Mouse (Mus musculus): ENCODE data around the gene 2300002M23Rik. TPM values are rescaled to one million over a fixed set of nuclear protein-coding genes. Genes with fewer than 3 reads are reported as not detected.

Gene 2300002M23Rik
- total RNA-seq (2021) = not detected
- long read RNA-seq, experiment 1 = 0 reads
- long read RNA-seq, experiment 2 = 0 reads

GRCm38 (mm10) chr17:35567150-35567549 is at the start of gene 2300002M23Rik:
2300002M23Rik (plus strand) TSS chr17:35567450.
- no peak for DNase-seq (ENCODE audit: low spot score in 2 of 2)

- no peak for DNase-seq (ENCODE audit: low spot score in 2 of 2)
These were observed 49.7 kb upstream of the 2300002M23Rik start for GRCm38 (mm10) chr17:35517526-35517925.

GRCm38 (mm10) chr17:35524354-35524753 is 42.9 kb upstream of the 2300002M23Rik start:
- no peak for DNase-seq (ENCODE audit: low spot score in 2 of 2)

GRCm38 (mm10) chr17:35526644-35527043 is 40.6 kb upstream of the 2300002M23Rik start:
- DNase-seq (ENCODE audit: low spot score in 2 of 2) = no peak

- no peak for DNase-seq (ENCODE audit: low spot score in 2 of 2)
These were observed 34.9 kb upstream of the 2300002M23Rik start for GRCm38 (mm10) chr17:35532360-35532759.

- no peak for DNase-seq (ENCODE audit: low spot score in 2 of 2)
These were observed 34.3 kb upstream of the 2300002M23Rik start, which contains the start of gene Psors1c2 for GRCm38 (mm10) chr17:35532901-35533300. Psors1c2 (plus strand) TSS chr17:35533201.

- DNase-seq (ENCODE audit: low spot score in 2 of 2) = peak in 1 of 2 experiments; percentile 44
These were observed 32.9 kb upstream of the 2300002M23Rik start for GRCm38 (mm10) chr17:35534343-35534742.

- DNase-seq (ENCODE audit: low spot score in 2 of 2) = no peak
These were observed 29.8 kb upstream of the 2300002M23Rik start for GRCm38 (mm10) chr17:35537421-35537820.

GRCm38 (mm10) chr17:35538476-35538875 is 28.8 kb upstream of the 2300002M23Rik start:
- no peak for DNase-seq (ENCODE audit: low spot score in 2 of 2)

- DNase-seq (ENCODE audit: low spot score in 2 of 2) = no peak
These were observed 27.7 kb upstream of the 2300002M23Rik start for GRCm38 (mm10) chr17:35539540-35539939.

GRCm38 (mm10) chr17:35542761-35543411 is 24.4 kb upstream of the 2300002M23Rik start:
- no peak for DNase-seq (ENCODE audit: low spot score in 2 of 2)

- no peak for DNase-seq (ENCODE audit: low spot score in 2 of 2)
These were observed 23.8 kb upstream of the 2300002M23Rik start for GRCm38 (mm10) chr17:35543412-35543861.

GRCm38 (mm10) chr17:35544001-35544400 is 23.2 kb upstream of the 2300002M23Rik start:
- DNase-seq (ENCODE audit: low spot score in 2 of 2) = no peak

GRCm38 (mm10) chr17:35544680-35545079 is 22.6 kb upstream of the 2300002M23Rik start:
- DNase-seq (ENCODE audit: low spot score in 2 of 2) = peak in 1 of 2 experiments; percentile 28

- DNase-seq (ENCODE audit: low spot score in 2 of 2) = no peak
These were observed 19.8 kb upstream of the 2300002M23Rik start for GRCm38 (mm10) chr17:35547465-35547864.

- DNase-seq (ENCODE audit: low spot score in 2 of 2) = no peak
These were observed 18.6 kb upstream of the 2300002M23Rik start for GRCm38 (mm10) chr17:35548636-35549035.

- peak; percentile 52 to 54 for DNase-seq (ENCODE audit: low spot score in 2 of 2)
These were observed 17.7 kb upstream of the 2300002M23Rik start for GRCm38 (mm10) chr17:35549437-35550142.

GRCm38 (mm10) chr17:35550143-35550494 is 17.1 kb upstream of the 2300002M23Rik start:
- DNase-seq (ENCODE audit: low spot score in 2 of 2) = no peak

- no peak for DNase-seq (ENCODE audit: low spot score in 2 of 2)
These were observed 16.4 kb upstream of the 2300002M23Rik start for GRCm38 (mm10) chr17:35550871-35551270.

GRCm38 (mm10) chr17:35551881-35552414 is 15.3 kb upstream of the 2300002M23Rik start, which contains the start of gene Cdsn:
Cdsn (plus strand) TSS chr17:35552128.
- no peak for DNase-seq (ENCODE audit: low spot score in 2 of 2)

- DNase-seq (ENCODE audit: low spot score in 2 of 2) = no peak
These were observed 12.9 kb upstream of the 2300002M23Rik start for GRCm38 (mm10) chr17:35554321-35554720.
